Mouse (Mus musculus) urinary bladder, adult 2 months (tissue): ENCODE measurements around the gene Tmie. TPM values are rescaled to one million over a fixed set of nuclear protein-coding genes. Genes with fewer than 3 reads are reported as not detected.
"Not testable (repeated sequence)": the region's sequence is repeated elsewhere in the genome, so short reads cannot be mapped to it uniquely, and the experiment has no call there.

Experiments
- DNase-seq: peaks from one replicate; pipeline ENCODE4 v3.0.0; 2022; ENCODE audit warnings: low spot score
- polyA plus RNA-seq: library from polyadenylated mRNA; depleted of rRNA; stranded (reverse); fragments of >200 nt; gene quantifications from 2 replicates; pipeline ENCODE4 v1.2.3, GENCODE M21; 2012; rRNA removed

Tmie gene
- polyA plus RNA-seq, 1 experiment = 7.3 TPM

DNA sequence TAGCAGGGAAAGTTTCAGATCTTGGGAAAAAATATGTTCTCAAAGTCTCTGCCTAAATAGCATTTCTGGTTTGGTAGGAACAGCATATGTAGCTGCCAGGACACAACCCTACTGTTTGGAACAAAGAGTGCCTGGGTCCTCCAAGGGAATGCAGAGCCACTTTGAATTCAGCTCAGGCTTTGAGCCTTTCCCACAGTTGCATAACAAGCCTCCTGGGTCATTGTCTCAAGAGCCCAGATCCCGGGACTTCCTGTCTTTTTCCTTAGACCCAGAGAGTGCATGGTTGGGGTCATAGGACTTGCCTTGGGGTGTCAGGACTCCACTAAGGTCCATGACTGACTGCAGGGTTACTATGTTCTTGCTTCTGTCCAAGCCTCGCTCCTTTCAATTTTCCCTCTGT is 43.8 kb downstream of the Tmie start:
- no peak for DNase-seq

DNA sequence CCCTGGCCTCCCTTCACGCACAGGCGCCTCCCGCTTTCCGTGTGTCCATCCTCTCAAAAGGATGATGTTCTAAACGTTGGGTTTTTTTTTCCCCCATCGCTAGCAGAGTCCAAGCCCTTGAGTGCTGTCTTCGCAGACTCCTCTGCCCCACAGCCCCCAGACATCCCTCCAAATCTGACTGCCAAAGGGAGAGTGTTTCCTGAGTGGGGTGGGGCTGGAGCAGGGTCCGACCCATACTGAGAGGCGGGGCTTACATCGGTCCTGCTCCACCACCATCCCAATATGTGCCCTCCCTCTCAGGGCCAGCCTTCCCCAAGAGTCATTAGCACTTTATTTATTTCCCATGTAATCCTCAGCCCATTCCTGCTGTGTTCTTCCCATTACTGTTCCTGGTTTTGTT is 45.0 kb downstream of the Tmie start:
- no peak for DNase-seq

DNA sequence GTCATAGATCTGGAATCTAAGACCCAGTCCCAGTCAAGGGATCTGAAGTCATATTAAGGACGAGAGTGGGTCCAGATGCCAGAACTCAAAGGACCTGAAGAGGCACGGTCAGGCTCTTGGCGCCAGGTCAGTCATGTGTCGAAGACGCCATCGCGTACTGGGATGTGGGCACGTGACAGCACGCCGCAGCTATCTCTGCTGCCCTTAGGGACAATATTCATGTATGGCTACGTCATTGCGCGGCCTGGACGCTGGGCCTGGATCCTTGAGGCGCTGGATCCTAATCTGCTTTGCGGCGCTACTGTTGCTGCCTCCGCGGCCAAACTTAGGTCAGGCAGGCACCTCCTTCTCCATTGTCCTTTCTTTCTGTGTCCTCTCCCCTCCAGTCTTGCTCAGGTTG is 45.5 kb downstream of the Tmie start, which contains the start of gene Prss45:
Gene Prss45, plus strand, starts transcription at position 178 of the 400 bp plus-strand sequence.
- no peak for DNase-seq

DNA sequence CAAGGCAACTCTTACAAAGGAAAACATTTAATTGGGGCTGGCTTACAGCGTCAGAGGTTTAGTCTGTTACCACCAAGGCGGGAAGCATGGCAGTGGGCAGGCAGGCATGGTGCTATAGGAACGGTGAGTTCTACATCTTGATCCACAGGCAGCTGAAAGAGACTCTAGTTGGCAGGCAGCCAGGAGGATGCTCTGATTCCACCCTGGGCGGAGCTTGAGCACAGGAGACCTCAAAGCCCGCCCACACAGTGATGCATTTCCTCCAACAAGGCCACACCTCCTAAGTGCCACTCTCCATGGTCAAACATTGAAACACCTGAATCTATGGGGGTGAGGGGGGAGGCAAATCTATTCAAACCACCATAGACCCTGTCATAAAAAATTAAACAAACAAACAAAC is 46.9 kb downstream of the Tmie start:
- DNase-seq = no peak

DNA sequence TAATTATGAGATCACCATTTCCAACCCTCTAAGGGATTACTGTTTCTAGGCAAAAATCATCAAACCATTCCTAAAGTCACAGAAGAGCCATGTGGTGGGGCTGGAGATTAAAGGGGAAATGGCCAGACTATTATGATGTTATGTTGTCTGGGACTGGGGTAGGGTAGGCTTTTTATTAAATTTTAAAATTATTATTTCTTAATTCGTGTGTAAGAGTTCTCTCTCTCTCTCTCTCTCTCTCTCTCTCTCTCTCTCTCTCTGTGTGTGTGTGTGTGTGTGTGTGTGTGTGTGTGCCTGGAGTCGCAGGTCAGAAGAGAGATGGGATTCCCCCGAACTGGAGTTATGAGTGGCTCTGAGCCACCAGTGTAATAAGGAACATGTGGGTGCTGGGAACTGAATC is 53.5 kb downstream of the Tmie start, which contains the start of gene Prss43:
Gene Prss43, plus strand, starts transcription at position 301 of the 400 bp plus-strand sequence.
- no peak for DNase-seq

DNA sequence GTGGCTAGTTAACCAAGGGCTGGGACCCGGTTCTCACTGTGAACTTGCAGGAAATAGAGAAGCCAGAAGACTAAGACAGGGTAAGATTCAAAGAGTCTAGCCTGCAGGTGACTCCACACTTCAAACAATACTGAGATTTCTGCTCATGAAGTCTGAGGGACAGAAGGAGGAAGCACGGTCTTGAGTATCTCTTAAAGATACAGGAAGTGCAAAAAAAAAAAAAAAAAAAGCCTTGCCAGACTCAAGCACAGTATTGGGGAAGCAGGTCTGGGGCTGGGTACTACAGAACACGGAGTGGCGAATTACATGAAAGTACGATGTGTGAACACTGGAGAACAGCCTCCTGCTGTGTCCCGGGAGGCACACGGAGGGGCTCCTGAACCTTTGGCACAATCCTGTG is 54.1 kb downstream of the Tmie start:
- DNase-seq = no peak

DNA sequence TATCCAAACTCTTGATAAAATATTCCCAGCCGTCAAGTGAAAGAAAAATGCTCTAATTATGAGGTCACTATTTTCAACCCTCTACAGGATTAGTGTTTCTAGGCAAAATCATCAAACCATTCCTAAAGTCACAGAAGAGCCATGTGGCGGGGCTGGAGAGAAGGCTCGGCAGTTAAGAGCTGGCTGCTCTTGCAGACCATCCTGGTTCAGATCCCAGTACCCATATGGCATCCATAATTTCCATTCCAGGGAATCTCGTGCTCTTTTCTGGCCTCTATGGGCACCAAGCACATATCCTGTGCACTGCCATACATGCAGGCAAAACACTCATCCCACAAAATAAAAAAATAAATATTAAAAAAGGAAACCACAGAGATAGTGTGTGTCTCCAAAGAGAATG is 54.5 kb downstream of the Tmie start:
- DNase-seq = no peak

DNA sequence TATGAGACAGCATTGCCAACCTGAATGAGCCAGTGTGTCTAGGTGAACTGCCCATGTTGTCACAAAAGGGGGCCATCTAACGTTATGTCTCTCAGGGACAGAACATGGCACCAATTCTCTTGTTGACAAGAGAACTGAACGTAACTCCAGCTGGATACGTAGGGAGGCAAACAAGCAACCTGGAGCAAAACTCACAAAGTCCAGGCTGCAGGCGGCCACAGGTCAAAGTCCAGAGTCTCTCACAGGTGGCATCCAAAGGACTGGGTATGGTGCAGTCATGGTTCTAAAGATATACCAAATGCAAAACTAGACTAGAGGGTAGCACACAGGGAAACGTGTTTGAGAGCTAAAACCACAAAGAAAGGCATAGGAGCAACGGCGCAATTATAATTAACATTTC is 58.5 kb downstream of the Tmie start:
- DNase-seq = no peak

DNA sequence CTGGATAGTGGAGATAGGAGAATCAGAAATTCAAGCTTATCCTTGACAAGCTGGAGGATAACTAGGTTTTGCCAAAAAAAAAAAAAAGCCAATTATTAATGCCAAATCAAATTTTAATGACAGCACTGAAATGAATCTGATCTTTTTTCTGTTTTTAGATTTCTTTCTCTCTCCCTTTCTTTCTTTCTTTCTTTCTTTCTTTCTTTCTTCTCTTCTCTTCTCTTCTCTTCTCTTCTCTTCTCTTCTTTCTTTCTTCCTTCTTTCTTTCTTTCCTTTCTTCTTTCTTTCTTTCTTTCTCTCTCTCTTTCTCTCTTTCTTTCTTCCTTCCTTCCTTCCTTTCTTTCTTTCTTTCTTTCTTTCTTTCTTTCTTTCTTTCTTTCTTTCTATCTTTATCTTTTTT is 59.4 kb downstream of the Tmie start:
- not testable (repeated sequence) for DNase-seq

Other genes starting within 250 kb of the Tmie start
- 42.8 and 59.9 TPM in 2 replicates for gene Nbeal2, start 226.0 kb downstream of the Tmie start, polyA plus RNA-seq
- 119 and 152 TPM in 2 replicates for gene Ccdc12, start 223.6 kb downstream of the Tmie start, polyA plus RNA-seq
- not detected in 2 replicates for gene Myl3, start 138.3 kb downstream of the Tmie start, polyA plus RNA-seq
- gene Pth1r, start 133.0 kb downstream of the Tmie start, polyA plus RNA-seq = 20.4 and 23.0 TPM in 2 replicates
- not detected in 2 replicates for gene Prss42, start 81.9 kb downstream of the Tmie start, polyA plus RNA-seq
- not detected in 2 replicates for gene Prss44, start 66.1 kb downstream of the Tmie start, polyA plus RNA-seq
- gene Prss43, start 53.4 kb downstream of the Tmie start, polyA plus RNA-seq = not detected in 2 replicates
- not detected in 2 replicates for gene Prss45, start 45.5 kb downstream of the Tmie start, polyA plus RNA-seq
- not detected in 2 replicates for gene Prss46, start 35.6 kb downstream of the Tmie start, polyA plus RNA-seq
- gene Prss50, start 22.1 kb downstream of the Tmie start, polyA plus RNA-seq = not detected in 2 replicates
- gene Als2cl, start 243 bp downstream of the Tmie start, polyA plus RNA-seq = 55.6 and 65.7 TPM in 2 replicates
- not detected in 2 replicates for gene Fam240a, start 36.7 kb upstream of the Tmie start, polyA plus RNA-seq
- not detected in 2 replicates for gene Tdgf1, start 66.0 kb upstream of the Tmie start, polyA plus RNA-seq
- gene Lrrc2, start 71.4 kb upstream of the Tmie start, polyA plus RNA-seq = 0.06 TPM in 2 replicates
- gene Rtp3, start 110.5 kb upstream of the Tmie start, polyA plus RNA-seq = 0.83 and 0.96 TPM in 2 replicates
- gene Ltf, start 139.2 kb upstream of the Tmie start, polyA plus RNA-seq = not detected in 2 replicates
- 7.4 and 8.9 TPM in 2 replicates for gene Ccrl2, start 177.4 kb upstream of the Tmie start, polyA plus RNA-seq
- gene Lrrfip2, start 237.5 kb upstream of the Tmie start, polyA plus RNA-seq = 53.4 and 53.9 TPM in 2 replicates